Mouse (Mus musculus) hindbrain, embryonic 13.5 days (tissue): ENCODE measurements at regions not wholly inside any gene's neighbourhood (a gene's known extent, or its start where the extent isn't known, plus 50 kb on each side); places are given as distances from the start of the nearest gene placed in this dataset.
"Not testable (repeated sequence)": the region's sequence is repeated elsewhere in the genome, so short reads cannot be mapped to it uniquely, and the experiment has no call there.

ENCODE experiments used
- ATAC-seq: fragments of 200-750 bp; cut with Nextera tagmentation; 2 replicates; pipeline ENCODE4 v1.8.0; 2017; ENCODE audit warnings: moderate TSS enrichment; ENCODE audit not compliant: low FRiP score
- H3K27ac ChIP-seq: fragments of 300-500 bp; sonication (generic); 2 replicates; pipeline ENCODE4 v1.5.1; 2015; ENCODE audit warnings: inconsistent platforms, mild to moderate bottlenecking, moderate library complexity
- H3K27me3 ChIP-seq: fragments of 300-500 bp; sonication (generic); 2 replicates; pipeline ENCODE4 v1.6.1; 2015; ENCODE audit warnings: mild to moderate bottlenecking, inconsistent platforms
- H3K36me3 ChIP-seq: fragments of 300-500 bp; sonication (generic); 2 replicates; pipeline ENCODE4 v1.6.1; 2015; ENCODE audit warnings: mild to moderate bottlenecking, inconsistent platforms
- H3K4me1 ChIP-seq: fragments of 300-500 bp; sonication (generic); replicated peaks from 2 replicates; pipeline ENCODE4 v1.6.1; 2015; ENCODE audit warnings: inconsistent platforms
- H3K4me2 ChIP-seq: fragments of 300-500 bp; sonication (generic); 2 replicates; pipeline ENCODE4 v1.6.1; 2015; ENCODE audit warnings: inconsistent platforms, mild to moderate bottlenecking, moderate library complexity
- H3K4me3 ChIP-seq: fragments of 300-500 bp; sonication (generic); 2 replicates; pipeline ENCODE4 v1.5.1; 2015; ENCODE audit warnings: mild to moderate bottlenecking, inconsistent platforms
- H3K9ac ChIP-seq: fragments of 300-500 bp; sonication (generic); 2 replicates; pipeline ENCODE4 v1.6.1; 2015; ENCODE audit warnings: mild to moderate bottlenecking, inconsistent platforms
- H3K9me3 ChIP-seq: fragments of 300-500 bp; sonication (generic); 2 replicates; pipeline ENCODE4 v1.6.1; 2016; ENCODE audit warnings: inconsistent platforms
- whole genome bisulfite sequencing: fragments of 180-500 bp; shearing (Covaris S2); methylation state at CpG from one replicate; pipeline ENCODE4 v1.1.7; 2015; 5-methylcytosine and 5-hydroxymethylcytosine counted together

- H3K9me3 ChIP-seq, result peaks cover 15% of the 10 kb centered on the region
- H3K27me3 ChIP-seq, H3K4me1 ChIP-seq, H3K27ac ChIP-seq, H3K4me3 ChIP-seq, ATAC-seq, H3K9ac ChIP-seq, H3K36me3 ChIP-seq, H3K4me2 ChIP-seq: not testable (repeated sequence)
- 89% methylated on average over 4 of the region's 4 CpGs for whole genome bisulfite sequencing
Measured at GRCm38 (mm10) chr14:19080001-19080400, 185.9 kb upstream of the Ube2e2 start.

GRCm38 (mm10) chr14:19041984-19042760 lies 148.1 kb upstream of the Ube2e2 start:
- H3K4me1 ChIP-seq, result peaks cover 10% of the 10 kb centered on the region; the same call in 1 of the 2 replicates
- peak overlapping the region; percentile 74 for H3K9ac ChIP-seq
- 2% methylated on average over 46 of the region's 49 CpGs for WGBS
- peak; percentile 96 for ATAC-seq
- H3K9me3 ChIP-seq, result 0 out of 2 replicates have a peak, but pooled peaks cover 3% of the 10 kb centered on the region
- H3K27me3 ChIP-seq, result no peaks in the 10 kb centered on the region
- H3K4me3 ChIP-seq, result peak overlapping the region; percentile 55
- no peak overlapping the region for H3K27ac ChIP-seq
- peak overlapping the region; percentile 85 for H3K4me2 ChIP-seq
- H3K36me3 ChIP-seq, result no peaks in the 10 kb centered on the region

- Histone ChIP-seq H3K9ac (no peak overlapping the region), H3K27me3 (no peaks in the 10 kb centered on the region), H3K4me2 (no peak overlapping the region), H3K36me3 (no peaks in the 10 kb centered on the region), H3K4me1 (no peaks in the 10 kb centered on the region), H3K9me3 (no peaks in the 10 kb centered on the region), H3K4me3 (no peak overlapping the region), H3K27ac (no peak overlapping the region)
- ATAC-seq, result no peak
- WGBS, result 54% methylated on average over 2 of the region's 2 CpGs
Measured at GRCm38 (mm10) chr14:19020102-19020501, 126.0 kb upstream of the Ube2e2 start.

GRCm38 (mm10) chr14:19015406-19015805 lies 121.3 kb upstream of the Ube2e2 start:
- WGBS, result 85% methylated on average over 4 of the region's 4 CpGs
- ATAC-seq, result no peak
- H3K4me3 ChIP-seq, result no peak overlapping the region

GRCm38 (mm10) chr14:19013558-19013957 lies 119.5 kb upstream of the Ube2e2 start:
- not testable (repeated sequence) for H3K27ac ChIP-seq, H3K4me2 ChIP-seq, H3K4me3 ChIP-seq, H3K9ac ChIP-seq, H3K27me3 ChIP-seq, H3K36me3 ChIP-seq, H3K4me1 ChIP-seq, ATAC-seq, H3K9me3 ChIP-seq
- 85% methylated on average over 2 of the region's 2 CpGs for WGBS

More at GRCm38 (mm10) chr14:19015406-19015805, 121.3 kb upstream of the Ube2e2 start:
- H3K9me3 ChIP-seq, result no peaks in the 10 kb centered on the region
- no peak overlapping the region for H3K4me2 ChIP-seq
- no peak overlapping the region for H3K9ac ChIP-seq
- no peak overlapping the region for H3K27ac ChIP-seq
- H3K27me3 ChIP-seq, result no peaks in the 10 kb centered on the region
- no peaks in the 10 kb centered on the region for H3K36me3 ChIP-seq
- no peaks in the 10 kb centered on the region for H3K4me1 ChIP-seq

- ATAC-seq, result no peak
- Histone ChIP-seq H3K27ac (no peak overlapping the region), H3K9ac (no peak overlapping the region), H3K4me2 (no peak overlapping the region), H3K4me3 (no peak overlapping the region), H3K36me3 (no peaks in the 10 kb centered on the region), H3K9me3 (no peaks in the 10 kb centered on the region), H3K27me3 (no peaks in the 10 kb centered on the region), H3K4me1 (no peaks in the 10 kb centered on the region)
- 88% methylated on average over 3 of the region's 3 CpGs for WGBS
Measured at GRCm38 (mm10) chr14:18983901-18984300, 89.8 kb upstream of the Ube2e2 start.

- Histone ChIP-seq H3K4me3 (no peak overlapping the region), H3K4me2 (no peak overlapping the region), H3K27ac (no peak overlapping the region), H3K36me3 (no peaks in the 10 kb centered on the region), H3K9me3 (no peaks in the 10 kb centered on the region), H3K9ac (no peak overlapping the region), H3K27me3 (no peaks in the 10 kb centered on the region), H3K4me1 (no peaks in the 10 kb centered on the region)
- 91% methylated on average over 1 of the region's 1 CpGs for WGBS
- ATAC-seq, result no peak
Measured at GRCm38 (mm10) chr14:18963864-18964263, 69.8 kb upstream of the Ube2e2 start.

GRCm38 (mm10) chr14:18963287-18963686 lies 69.2 kb upstream of the Ube2e2 start:
- Histone ChIP-seq H3K27me3 (no peaks in the 10 kb centered on the region), H3K9me3 (no peaks in the 10 kb centered on the region), H3K4me3 (no peak overlapping the region), H3K4me2 (no peak overlapping the region), H3K9ac (no peak overlapping the region), H3K27ac (no peak overlapping the region), H3K36me3 (no peaks in the 10 kb centered on the region), H3K4me1 (no peaks in the 10 kb centered on the region)
- 91% methylated on average over 2 of the region's 2 CpGs for WGBS
- no peak for ATAC-seq
